Mouse (Mus musculus) C2C12 (cell line): ENCODE data around the gene Sox5.

Experiments used
- CEBPB ChIP-seq: IDR thresholded peaks from one replicate; pipeline ENCODE4 v1.6.1; 2011; ENCODE audit warnings: low read depth, mild to moderate bottlenecking, control low read depth, moderate library complexity
- CTCF ChIP-seq: IDR thresholded peaks from one replicate; pipeline ENCODE4 v1.5.1; 2011; ENCODE audit not compliant: control insufficient read depth, insufficient read depth, insufficient read length
- FOSL1 ChIP-seq: IDR thresholded peaks from one replicate; pipeline ENCODE4 v1.8.0; 2011; ENCODE audit warnings: mild to moderate bottlenecking, low read length; ENCODE audit not compliant: poor library complexity, insufficient read depth, severe bottlenecking
- MAX ChIP-seq: IDR thresholded peaks from one replicate; pipeline ENCODE4 v1.6.1; 2011; ENCODE audit warnings: mild to moderate bottlenecking, control low read depth

GRCm38 (mm10) chr6:144380171-144380570, 401.6 kb downstream of the Sox5 start:
- TF ChIP-seq CTCF (no peak), MAX (no peak), FOSL1 (no peak), CEBPB (no peak)
